Mouse (Mus musculus) cerebellum, adult 9-11 months (tissue): ENCODE results near the gene Itgb2.

Source experiments
- DNase-seq: peaks from one replicate; pipeline ENCODE4 v3.0.0; 2022

The Itgb2 gene

GRCm38 (mm10) chr10:77590812-77591211 lies 60.8 kb downstream of the Itgb2 start:
- peak; percentile 66 for DNase-seq

GRCm38 (mm10) chr10:77591546-77591945 lies 61.5 kb downstream of the Itgb2 start:
- no peak for DNase-seq

GRCm38 (mm10) chr10:77596060-77596459 lies 66.0 kb downstream of the Itgb2 start:
- no peak for DNase-seq

GRCm38 (mm10) chr10:77603021-77603420 lies 73.0 kb downstream of the Itgb2 start:
- DNase-seq = no peak

GRCm38 (mm10) chr10:77604111-77604510 lies 74.1 kb downstream of the Itgb2 start:
- no peak for DNase-seq

GRCm38 (mm10) chr10:77604958-77605357 lies 74.9 kb downstream of the Itgb2 start:
- peak; percentile 70 for DNase-seq

GRCm38 (mm10) chr10:77605368-77605767 lies 75.3 kb downstream of the Itgb2 start:
- DNase-seq = no peak

- DNase-seq = peak; percentile 94
Observed at GRCm38 (mm10) chr10:77605908-77606826, 76.1 kb downstream of the Itgb2 start, which contains the start of the genes Sumo3 and Gm49325. Gene Sumo3, plus strand, starts transcription at chr10:77606097. Gene Gm49325, plus strand, starts transcription at chr10:77606197.

GRCm38 (mm10) chr10:77606855-77607254 lies 76.8 kb downstream of the Itgb2 start:
- DNase-seq = no peak

- DNase-seq = no peak
Observed at GRCm38 (mm10) chr10:77607441-77607840, 77.4 kb downstream of the Itgb2 start.

- DNase-seq = no peak
Observed at GRCm38 (mm10) chr10:77608589-77608988, 78.5 kb downstream of the Itgb2 start.

GRCm38 (mm10) chr10:77610221-77610961 lies 80.3 kb downstream of the Itgb2 start:
- peak; percentile 71 for DNase-seq

GRCm38 (mm10) chr10:77613409-77613808 lies 83.4 kb downstream of the Itgb2 start:
- no peak for DNase-seq
